Mouse (Mus musculus): ENCODE data around the gene Olfr1245.
"Not testable (repeated sequence)": the region's sequence is repeated elsewhere in the genome, so short reads cannot be mapped to it uniquely, and the experiment has no call there.

Gene Olfr1245

GRCm38 (mm10) chr2:89578347-89578746, at the start of gene Olfr1245:
Gene Olfr1245 (minus strand): TSS chr2:89578447.
- DNase-seq = no peak

GRCm38 (mm10) chr2:89618145-89618544, 39.9 kb upstream of the Olfr1245 start, which contains the start of gene Olfr1248:
Gene Olfr1248 (minus strand): TSS chr2:89618245.
- not testable (repeated sequence) for DNase-seq

GRCm38 (mm10) chr2:89614030-89614429, 35.8 kb upstream of the Olfr1245 start, which contains the start of gene Olfr1247:
Gene Olfr1247 (minus strand): TSS chr2:89614130.
- no peak for DNase-seq

GRCm38 (mm10) chr2:89593057-89593456, 14.8 kb upstream of the Olfr1245 start, which contains the start of gene Olfr1246:
Gene Olfr1246 (minus strand): TSS chr2:89593157.
- no peak for DNase-seq

- not testable (repeated sequence) for DNase-seq
Observed at GRCm38 (mm10) chr2:89562706-89563105, 15.5 kb downstream of the Olfr1245 start.

- DNase-seq = no peak
Observed at GRCm38 (mm10) chr2:89544516-89544915, 33.7 kb downstream of the Olfr1245 start.

- no peak for DNase-seq
Observed at GRCm38 (mm10) chr2:89539923-89540322, 38.3 kb downstream of the Olfr1245 start.

GRCm38 (mm10) chr2:89531387-89531786, 46.9 kb downstream of the Olfr1245 start, which contains the start of gene Olfr1243:
Gene Olfr1243 (minus strand): TSS chr2:89531487.
- DNase-seq = no peak

Data from heart, adult 11 months (tissue).